Mouse (Mus musculus) kidney, embryonic 15.5 days (tissue): ENCODE measurements around the gene Gstz1. TPM values are rescaled to one million over a fixed set of nuclear protein-coding genes. Genes with fewer than 3 reads are reported as not detected.
"Not testable (repeated sequence)": the region's sequence is repeated elsewhere in the genome, so short reads cannot be mapped to it uniquely, and the experiment has no call there.

Source experiments
- ATAC-seq: fragments of 200-750 bp; cut with Nextera tagmentation; replicated peaks from 2 replicates; pipeline ENCODE4 v1.8.0; 2017; ENCODE audit warnings: moderate TSS enrichment; ENCODE audit not compliant: low FRiP score
- H3K27ac ChIP-seq: fragments of 300-500 bp; sonication (generic); 2 replicates; pipeline ENCODE4 v1.5.1; 2015; ENCODE audit warnings: mild to moderate bottlenecking, inconsistent platforms
- H3K27me3 ChIP-seq: fragments of 300-500 bp; sonication (generic); 2 replicates; pipeline ENCODE4 v1.6.1; 2015; ENCODE audit warnings: inconsistent platforms
- H3K36me3 ChIP-seq: fragments of 300-500 bp; sonication (generic); 2 replicates; pipeline ENCODE4 v1.6.1; 2015; ENCODE audit warnings: inconsistent platforms
- H3K4me1 ChIP-seq: fragments of 300-500 bp; sonication (generic); 2 replicates; pipeline ENCODE4 v1.6.1; 2015; ENCODE audit warnings: inconsistent platforms
- H3K4me2 ChIP-seq: fragments of 300-500 bp; sonication (generic); 2 replicates; pipeline ENCODE4 v1.6.1; 2015; ENCODE audit warnings: moderate library complexity, mild to moderate bottlenecking, inconsistent platforms
- H3K4me3 ChIP-seq: fragments of 300-500 bp; sonication (generic); replicated peaks from 2 replicates; pipeline ENCODE4 v1.5.1; 2015; ENCODE audit warnings: mild to moderate bottlenecking, inconsistent platforms
- H3K9ac ChIP-seq: fragments of 300-500 bp; sonication (generic); 2 replicates; pipeline ENCODE4 v1.6.1; 2015; ENCODE audit warnings: mild to moderate bottlenecking, inconsistent platforms
- H3K9me3 ChIP-seq: fragments of 300-500 bp; sonication (generic); replicated peaks from 2 replicates; pipeline ENCODE4 v1.6.1; 2016; ENCODE audit warnings: inconsistent platforms
- WGBS: fragments of 180-500 bp; shearing (Covaris S2); methylation state at CpG from one replicate; pipeline ENCODE4 v1.1.7; 2015; ENCODE audit warnings: mixed read lengths; 5-methylcytosine and 5-hydroxymethylcytosine counted together
- polyA plus RNA-seq: library from polyadenylated mRNA; unstranded; fragments of >200 nt; fragmentation: Nextera tagmentation; extraction: Ambion mirVana; gene quantifications from 2 replicates; pipeline ENCODE4 v1.2.1, GENCODE M21; 2015

The Gstz1 gene
- polyA plus RNA-seq, 1 experiment from 2014 or later, result 56.1 TPM

DNA sequence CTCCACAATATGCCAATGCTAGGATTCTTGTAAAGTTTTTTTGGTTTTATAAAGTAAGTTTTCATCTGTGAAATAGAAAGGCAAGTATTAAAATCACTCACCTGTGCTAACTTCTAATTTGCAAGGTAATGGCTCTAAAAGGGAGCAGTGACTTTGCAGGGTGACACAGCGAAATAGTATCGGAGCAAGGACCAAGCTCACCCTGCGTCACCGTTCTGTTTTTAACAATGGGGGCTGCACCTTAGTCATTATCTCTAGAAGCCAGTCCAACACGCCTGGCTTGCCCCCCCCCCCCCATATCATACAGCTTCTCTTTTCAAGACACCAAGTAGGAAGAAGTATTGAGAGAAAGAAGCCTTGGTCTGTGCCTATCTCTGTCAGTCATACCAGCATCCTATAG lies 13.8 kb downstream of the Gstz1 start:
- H3K4me3 ChIP-seq, result no peak overlapping the region
- H3K9ac ChIP-seq, result no peak overlapping the region
- no peak overlapping the region for H3K4me2 ChIP-seq
- H3K9me3 ChIP-seq, result no peaks in the 10 kb centered on the region
- no peaks in the 10 kb centered on the region for H3K27me3 ChIP-seq
- no peak for ATAC-seq
- H3K27ac ChIP-seq, result no peak overlapping the region
- peaks cover 7% of the 10 kb centered on the region; the same call in 1 of the 2 replicates for H3K4me1 ChIP-seq
- WGBS, result 93% methylated on average over 5 of the region's 5 CpGs
- peaks cover 21% of the 10 kb centered on the region for H3K36me3 ChIP-seq

DNA sequence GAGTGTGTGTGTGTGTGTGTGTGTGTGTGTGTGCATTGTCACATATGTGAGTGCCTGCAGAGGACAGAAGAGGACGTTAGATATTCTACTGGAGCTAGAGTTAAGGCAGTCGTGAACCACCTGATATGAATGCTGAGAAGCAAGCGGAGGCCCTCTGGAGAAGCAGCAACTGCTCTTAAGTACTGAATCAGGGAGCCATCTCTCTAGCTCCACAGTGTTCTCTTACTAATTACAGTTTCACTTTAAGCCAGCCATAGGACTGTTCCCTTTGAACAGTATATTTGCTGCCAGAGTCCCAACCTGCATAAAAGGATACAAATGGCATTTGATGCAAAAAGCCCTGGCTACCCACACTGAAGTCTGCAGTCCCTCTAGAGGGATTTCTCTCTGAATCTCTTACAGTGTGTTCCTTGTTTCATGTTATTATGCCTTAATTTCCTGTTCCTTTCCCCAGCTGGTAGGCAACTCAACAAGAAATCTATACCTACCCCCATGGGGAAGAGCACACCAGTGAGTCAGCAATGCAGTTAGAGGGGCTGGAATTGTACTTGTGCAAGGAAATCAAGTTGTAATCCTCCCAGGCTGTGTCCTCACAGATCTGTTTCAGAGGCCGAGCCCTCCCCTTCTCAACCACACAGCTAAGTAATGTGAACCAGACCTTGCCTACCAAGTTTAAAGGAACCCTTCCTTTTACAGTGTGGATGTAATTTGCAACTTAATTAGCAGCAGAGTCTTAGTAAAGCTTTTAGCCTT lies 28.4 kb downstream of the Gstz1 start:
- ATAC-seq, result no peak

DNA sequence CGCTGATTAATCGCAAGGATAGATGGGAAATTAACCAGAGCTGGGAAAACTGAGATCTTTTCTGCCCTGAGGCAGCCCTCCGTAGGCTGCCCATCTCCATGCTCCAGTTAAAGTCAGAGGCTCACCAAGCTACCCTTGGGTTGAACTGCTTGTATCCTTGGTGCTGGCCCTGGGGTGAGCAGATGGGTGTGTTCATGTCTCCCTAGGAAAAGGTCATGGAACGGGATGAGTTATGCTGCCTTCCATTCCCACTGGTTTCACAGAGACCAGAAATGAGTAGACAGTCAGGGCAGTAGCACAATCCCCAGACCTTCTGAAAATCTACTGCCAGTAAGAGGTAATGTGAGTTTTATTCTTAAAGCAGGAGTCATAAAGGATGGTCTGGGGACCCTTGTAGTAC lies 30.7 kb downstream of the Gstz1 start:
- no peak overlapping the region for H3K9ac ChIP-seq
- 93% methylated on average over 4 of the region's 4 CpGs for WGBS
- no peaks in the 10 kb centered on the region for H3K27me3 ChIP-seq
- H3K9me3 ChIP-seq, result no peaks in the 10 kb centered on the region
- H3K4me2 ChIP-seq, result no peak overlapping the region
- H3K36me3 ChIP-seq, result 0 out of 2 replicates have a peak, but pooled peaks cover 9% of the 10 kb centered on the region
- no peak overlapping the region for H3K4me3 ChIP-seq
- no peak for ATAC-seq
- no peak overlapping the region for H3K27ac ChIP-seq
- H3K4me1 ChIP-seq, result no peaks in the 10 kb centered on the region

More for the DNA sequence above, 28.4 kb downstream of the Gstz1 start:
- H3K4me3 ChIP-seq, result no peak overlapping the region
- H3K27ac ChIP-seq, result no peak overlapping the region
- H3K4me2 ChIP-seq, result no peak overlapping the region
- H3K9ac ChIP-seq, result no peak overlapping the region
- no peaks in the 10 kb centered on the region for H3K9me3 ChIP-seq
- H3K4me1 ChIP-seq, result no peaks in the 10 kb centered on the region
- peaks cover 19% of the 10 kb centered on the region; the same call in 1 of the 2 replicates for H3K36me3 ChIP-seq
- WGBS, result 67% methylated on average over 4 of the region's 4 CpGs
- H3K27me3 ChIP-seq, result no peaks in the 10 kb centered on the region

DNA sequence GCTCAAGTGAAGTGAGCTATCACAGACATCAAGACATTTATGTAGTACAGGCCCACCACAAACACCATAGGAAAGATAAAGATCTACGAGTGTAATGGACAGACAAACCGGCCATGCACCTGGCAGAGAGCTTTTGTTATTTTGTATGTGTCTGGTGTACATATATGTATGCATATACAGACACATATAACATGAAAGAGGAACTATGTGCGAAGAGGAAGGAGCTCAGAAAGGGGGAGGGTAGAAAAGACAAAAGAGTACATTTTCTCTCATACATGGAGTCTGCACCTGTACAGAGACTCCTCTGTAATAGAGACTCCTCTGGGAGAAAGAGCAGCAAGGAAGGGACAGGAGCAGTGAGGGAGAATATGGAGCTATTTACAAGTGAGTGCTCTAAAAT lies 46.0 kb downstream of the Gstz1 start:
- no peaks in the 10 kb centered on the region for H3K27me3 ChIP-seq
- no peak overlapping the region for H3K27ac ChIP-seq
- no peaks in the 10 kb centered on the region for H3K9me3 ChIP-seq
- WGBS, result 84% methylated on average over 3 of the region's 3 CpGs
- H3K4me2 ChIP-seq, result no peak overlapping the region
- ATAC-seq, result no peak
- H3K4me3 ChIP-seq, result no peak overlapping the region
- H3K9ac ChIP-seq, result no peak overlapping the region
- no peaks in the 10 kb centered on the region for H3K4me1 ChIP-seq
- no peaks in the 10 kb centered on the region for H3K36me3 ChIP-seq

DNA sequence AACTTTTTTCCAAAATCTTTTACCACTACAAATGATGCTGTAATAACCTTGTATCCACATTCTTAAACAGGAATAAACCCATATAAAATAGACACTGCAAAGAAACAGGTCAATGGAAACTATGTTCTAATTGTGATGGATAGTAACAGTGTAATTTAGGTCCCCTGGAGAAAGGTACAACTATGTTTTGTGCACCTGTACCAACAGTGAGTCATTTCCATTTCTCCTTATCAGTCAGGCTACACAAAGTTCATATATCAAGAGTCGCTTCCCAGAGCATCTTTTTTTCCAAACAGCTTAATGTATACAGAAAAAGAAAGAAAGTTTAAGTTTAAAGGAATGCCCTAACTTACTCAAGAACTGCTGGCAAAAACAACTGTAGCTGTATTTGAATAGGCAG lies 48.1 kb downstream of the Gstz1 start:
- Histone ChIP-seq H3K9me3 (no peaks in the 10 kb centered on the region), H3K36me3 (no peaks in the 10 kb centered on the region), H3K4me3 (no peak overlapping the region), H3K9ac (no peak overlapping the region), H3K4me1 (peaks cover 7% of the 10 kb centered on the region; the same call in 1 of the 2 replicates), H3K27me3 (no peaks in the 10 kb centered on the region), H3K4me2 (no peak overlapping the region), H3K27ac (no peak overlapping the region)
- no peak for ATAC-seq
- WGBS, result 87% methylated on average over 1 of the region's 1 CpGs

DNA sequence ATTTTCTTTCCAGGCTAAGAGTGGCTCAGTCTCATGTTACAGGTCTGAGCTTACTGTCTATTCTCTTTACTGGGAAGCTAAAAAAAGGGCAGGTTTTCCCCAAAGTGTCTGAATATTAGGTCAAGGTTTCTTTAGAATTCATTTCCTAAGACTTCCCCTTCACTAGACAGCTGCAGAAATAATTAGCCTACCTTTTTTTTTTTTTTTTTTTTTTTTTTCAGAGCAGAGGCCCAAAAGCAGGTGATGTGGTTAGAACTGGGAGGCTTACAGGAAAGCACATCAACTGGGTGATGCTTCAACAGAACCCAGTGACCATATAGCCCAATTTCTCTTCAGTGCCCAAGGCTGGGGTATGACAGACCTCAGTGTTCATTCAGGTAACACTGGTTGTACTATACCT lies 49.3 kb downstream of the Gstz1 start:
- no peak overlapping the region for H3K27ac ChIP-seq
- H3K9ac ChIP-seq, result no peak overlapping the region
- H3K9me3 ChIP-seq, result no peaks in the 10 kb centered on the region
- H3K27me3 ChIP-seq, result no peaks in the 10 kb centered on the region
- no peak overlapping the region for H3K4me2 ChIP-seq
- no peaks in the 10 kb centered on the region for H3K36me3 ChIP-seq
- ATAC-seq, result no peak
- H3K4me3 ChIP-seq, result no peak overlapping the region
- peaks cover 9% of the 10 kb centered on the region; the same call in 1 of the 2 replicates for H3K4me1 ChIP-seq

DNA sequence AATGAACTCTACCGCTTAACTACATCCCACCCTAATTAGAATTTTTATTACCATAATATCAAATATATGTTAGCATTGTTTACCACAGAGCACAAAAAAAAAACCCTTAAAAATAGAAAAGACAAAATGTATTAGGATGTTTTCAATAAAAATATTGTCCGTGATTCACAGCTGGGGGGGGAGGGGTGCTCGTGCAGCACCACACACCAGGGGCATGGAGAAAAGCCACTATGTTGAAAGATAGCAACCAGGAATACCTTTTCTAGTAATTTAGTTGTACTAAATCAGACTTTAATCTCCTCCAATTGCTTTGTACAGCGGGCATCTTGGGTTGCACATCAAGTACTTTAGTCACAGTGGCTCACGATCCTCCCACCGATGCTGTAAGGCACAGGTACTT lies 51.8 kb downstream of the Gstz1 start:
- Histone ChIP-seq H3K9me3 (no peaks in the 10 kb centered on the region), H3K4me1 (peaks cover 9% of the 10 kb centered on the region; the same call in 1 of the 2 replicates), H3K27me3 (no peaks in the 10 kb centered on the region), H3K4me2 (peak overlapping the region; percentile 92), H3K36me3 (no peaks in the 10 kb centered on the region), H3K27ac (no peak overlapping the region), H3K4me3 (peak overlapping the region; percentile 83), H3K9ac (peak overlapping the region; percentile 87; the same call in 1 of the 2 replicates)
- no peak for ATAC-seq
- 57% methylated on average over 6 of the region's 6 CpGs for WGBS

DNA sequence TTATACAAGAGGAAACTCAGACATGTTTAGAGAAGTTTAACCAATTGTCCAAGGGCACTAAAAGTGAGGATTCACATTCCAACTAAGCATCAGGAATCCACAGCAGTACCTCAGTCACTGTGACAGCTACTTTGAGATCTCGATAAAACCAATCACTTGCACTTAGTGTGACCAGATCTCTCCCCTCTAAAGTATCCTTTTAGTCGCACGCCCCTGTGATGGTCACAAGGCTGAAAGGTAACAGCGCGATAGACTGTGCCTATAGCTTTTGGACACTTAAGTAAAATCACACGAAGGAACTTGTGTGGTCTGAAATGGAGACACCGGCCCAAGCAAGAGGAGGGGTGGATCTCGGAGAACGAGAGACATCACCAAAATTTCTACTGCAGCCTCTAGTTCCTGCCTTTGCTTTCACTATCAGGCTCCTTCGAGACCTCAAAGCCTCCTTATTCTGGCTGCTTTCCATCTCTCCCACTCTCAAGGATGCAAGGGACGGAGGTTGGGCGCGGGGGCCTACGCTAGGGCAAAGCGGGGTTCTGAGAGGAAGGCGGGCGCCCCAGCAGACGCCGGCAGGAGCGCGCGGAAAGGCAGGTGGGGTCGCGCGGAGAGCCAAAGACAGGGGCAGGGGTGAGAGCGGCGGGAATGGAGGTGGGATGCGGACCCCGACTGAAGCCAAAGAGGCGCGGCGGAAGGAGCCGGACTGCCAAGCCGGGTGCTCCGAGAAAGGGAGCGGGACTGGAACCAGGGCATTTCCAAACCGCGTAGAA lies 52.4 kb downstream of the Gstz1 start, which contains the start of gene Samd15:
Samd15 (plus strand) TSS at position 518 of the 767 bp plus-strand sequence.
- Histone ChIP-seq H3K27me3 (no peaks in the 10 kb centered on the region), H3K9ac (peak within 1 kb of the TSS; percentile 87), H3K4me3 (peak within 1 kb of the TSS; percentile 83), H3K27ac (peak within 1 kb of the TSS; percentile 75), H3K36me3 (no peaks in the 10 kb centered on the region), H3K4me2 (peak within 1 kb of the TSS; percentile 92), H3K9me3 (no peaks in the 10 kb centered on the region), H3K4me1 (peaks cover 9% of the 10 kb centered on the region; the same call in 1 of the 2 replicates)
- peak; percentile 57; the same call in 1 of the 2 replicates for ATAC-seq
- under 1% methylated on average over 38 of the region's 38 CpGs for WGBS

DNA sequence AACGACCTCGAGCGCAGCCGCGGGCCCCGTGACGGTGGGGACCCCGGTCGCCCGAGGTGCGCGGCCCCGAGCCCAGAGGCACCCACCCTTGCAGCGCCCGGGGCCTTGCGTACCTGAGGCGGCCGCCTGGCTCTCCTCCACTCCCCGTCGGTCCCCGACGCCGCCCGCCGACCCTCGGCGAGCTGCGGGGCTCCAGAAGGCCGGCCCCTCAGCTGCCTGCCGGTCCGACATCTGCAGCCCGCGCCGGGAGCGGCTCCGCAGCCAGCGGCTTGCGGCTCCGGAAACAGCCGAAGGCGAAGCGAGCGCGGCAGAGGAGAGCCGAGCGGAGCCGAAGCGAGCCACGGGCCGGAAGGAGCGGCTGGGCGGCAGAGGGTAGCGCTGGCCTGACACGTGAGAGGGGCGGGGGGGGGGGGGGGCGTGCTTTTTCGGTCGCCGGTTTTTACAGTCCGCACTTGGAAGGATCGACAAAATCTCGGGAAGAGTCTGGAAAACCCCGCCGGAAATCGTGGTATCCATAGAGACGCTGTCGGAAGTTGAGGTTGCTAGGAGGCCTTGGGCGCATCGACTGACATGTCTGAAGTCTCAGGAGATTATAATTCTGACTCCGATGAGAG lies 53.1 kb downstream of the Gstz1 start, which contains the start of gene Tmed8:
Tmed8 (minus strand) TSS at position 482 of the 614 bp plus-strand sequence.
- H3K4me1 ChIP-seq, result peaks cover 9% of the 10 kb centered on the region; the same call in 1 of the 2 replicates
- H3K4me3 ChIP-seq, result peak within 1 kb of the TSS; percentile 83
- H3K27me3 ChIP-seq, result no peaks in the 10 kb centered on the region
- no peaks in the 10 kb centered on the region for H3K9me3 ChIP-seq
- peak within 1 kb of the TSS; percentile 87 for H3K9ac ChIP-seq
- H3K36me3 ChIP-seq, result no peaks in the 10 kb centered on the region
- peak within 1 kb of the TSS; percentile 92 for H3K4me2 ChIP-seq
- H3K27ac ChIP-seq, result peak within 1 kb of the TSS; percentile 75
- ATAC-seq, result peak; percentile 97
- WGBS, result under 1% methylated on average over 60 of the region's 70 CpGs

DNA sequence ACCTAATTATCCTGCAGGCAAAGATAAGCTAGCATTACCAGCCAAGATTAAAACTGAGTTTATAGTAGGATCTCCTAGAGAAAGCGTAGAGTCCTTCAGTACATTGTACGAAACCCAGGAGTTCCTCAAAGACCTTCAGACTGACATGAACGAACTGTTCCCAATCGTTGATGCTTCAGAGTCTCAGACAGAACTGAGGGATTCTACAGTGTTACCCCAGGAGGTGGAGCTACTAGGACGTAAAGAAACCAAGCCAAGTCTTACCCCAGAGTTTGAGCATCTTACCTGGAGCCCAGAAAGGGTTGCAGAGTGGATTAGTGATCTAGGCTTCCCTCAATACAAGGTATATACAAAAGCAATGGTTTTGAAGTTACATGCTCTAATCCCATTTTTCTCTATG lies 54.7 kb downstream of the Gstz1 start:
- H3K9ac ChIP-seq, result no peak overlapping the region
- ATAC-seq, result no peak
- no peaks in the 10 kb centered on the region for H3K9me3 ChIP-seq
- no peak overlapping the region for H3K27ac ChIP-seq
- H3K4me1 ChIP-seq, result peaks cover 9% of the 10 kb centered on the region; the same call in 1 of the 2 replicates
- H3K4me2 ChIP-seq, result no peak overlapping the region
- H3K27me3 ChIP-seq, result no peaks in the 10 kb centered on the region
- no peak overlapping the region for H3K4me3 ChIP-seq
- no peaks in the 10 kb centered on the region for H3K36me3 ChIP-seq
- 70% methylated on average over 5 of the region's 5 CpGs for WGBS

DNA sequence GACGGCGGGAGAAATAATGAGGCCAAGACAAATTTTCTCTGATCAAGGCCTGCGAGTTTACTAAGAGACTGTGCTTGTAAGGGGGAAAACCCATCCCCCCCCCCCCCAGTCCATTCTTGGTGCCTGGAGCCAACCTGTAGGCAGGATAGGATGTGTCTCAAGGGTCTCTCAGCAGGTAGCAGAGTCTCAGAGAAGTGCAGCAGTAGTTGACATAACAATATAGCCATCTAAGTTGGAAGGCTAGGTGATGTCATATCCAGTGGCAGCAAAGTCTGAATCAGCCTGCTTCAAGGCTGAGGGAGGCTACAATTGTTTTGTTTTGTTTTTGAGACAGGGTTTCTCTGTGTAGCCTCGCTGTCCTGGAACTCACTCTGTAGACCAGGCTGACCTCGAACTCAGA lies 58.8 kb downstream of the Gstz1 start:
- H3K27ac ChIP-seq, H3K4me1 ChIP-seq, H3K4me2 ChIP-seq, H3K36me3 ChIP-seq, H3K27me3 ChIP-seq, H3K4me3 ChIP-seq, H3K9ac ChIP-seq, H3K9me3 ChIP-seq, ATAC-seq: not testable (repeated sequence)
- 85% methylated on average over 5 of the region's 5 CpGs for WGBS
